19 mouse cellular contexts compared by ENCODE assay signal in the genomic region with DNA sequence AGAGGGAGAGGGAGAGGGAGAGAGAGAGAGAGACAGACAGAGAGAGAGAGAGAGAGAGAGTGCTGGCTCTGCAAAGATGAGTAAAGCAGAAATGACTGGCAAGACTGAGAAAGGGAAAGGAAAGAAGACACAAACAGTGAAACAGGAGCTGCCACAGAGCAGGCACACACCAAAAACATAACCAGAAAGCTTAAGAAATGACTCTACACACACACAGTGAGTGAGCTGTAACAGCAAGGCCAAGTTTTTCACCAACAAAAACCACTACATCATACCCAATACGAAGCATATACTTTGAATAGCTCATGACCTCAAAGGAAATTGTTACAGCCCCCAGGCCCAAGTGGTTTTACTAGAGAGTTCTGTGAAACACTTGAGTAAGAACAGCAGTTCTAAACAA.
"Had no signal": no experiment of that assay in that cellular context is flagged by ENCODE, and none has a peak within 500 bp of the region (broad histone marks: within the 10 kb centered on the region; RNA-seq: fewer than 3 reads in every experiment).

No protein-coding gene starts in this region.

- H3K4me1 ChIP-seq: kidney, embryonic 15.5 days; limb, embryonic 12.5 days; limb, embryonic 15.5 days; lung, embryonic 15.5 days; midbrain, embryonic 12.5 days; midbrain, embryonic 15.5 days; neural tube, embryonic 12.5 days; neural tube, embryonic 15.5 days had no signal

- H3K36me3 ChIP-seq: kidney, embryonic 15.5 days; limb, embryonic 12.5 days; limb, embryonic 15.5 days; lung, embryonic 15.5 days; midbrain, embryonic 12.5 days; midbrain, embryonic 15.5 days; neural tube, embryonic 12.5 days; neural tube, embryonic 15.5 days had no signal

- H3K9ac ChIP-seq: kidney, embryonic 15.5 days; limb, embryonic 12.5 days; limb, embryonic 15.5 days; liver, embryonic 14.5 days; liver, postnatal 0 days; lung, embryonic 15.5 days; midbrain, embryonic 12.5 days; midbrain, embryonic 15.5 days; neural tube, embryonic 12.5 days; neural tube, embryonic 15.5 days had no signal

- H3K4me2 ChIP-seq: kidney, embryonic 15.5 days; limb, embryonic 12.5 days; limb, embryonic 15.5 days; liver, embryonic 11.5 days; lung, embryonic 15.5 days; midbrain, embryonic 12.5 days; midbrain, embryonic 15.5 days; neural tube, embryonic 12.5 days; neural tube, embryonic 15.5 days had no signal

- H3K9me3 ChIP-seq: kidney, embryonic 15.5 days; limb, embryonic 12.5 days; limb, embryonic 15.5 days; lung, embryonic 15.5 days; midbrain, embryonic 12.5 days; midbrain, embryonic 15.5 days; neural tube, embryonic 12.5 days; neural tube, embryonic 15.5 days had no signal

- DNase-seq: kidney, adult 8-10 months; kidney, postnatal 10 days; left cerebral cortex, postnatal 4 days; liver, postnatal 0 days; lung, postnatal 14 days; lung, postnatal 4 days; right cerebral cortex, postnatal 25 days; spleen, adult 18-20 months; thymus, adult 18-20 months had no signal

- H3K27me3 ChIP-seq: kidney, embryonic 15.5 days; limb, embryonic 15.5 days; lung, embryonic 15.5 days; midbrain, embryonic 12.5 days; midbrain, embryonic 15.5 days; neural tube, embryonic 12.5 days; neural tube, embryonic 15.5 days had no signal

- H3K27ac ChIP-seq: kidney, embryonic 15.5 days; limb, embryonic 12.5 days; limb, embryonic 15.5 days; liver, embryonic 14.5 days; lung, embryonic 15.5 days; midbrain, embryonic 12.5 days; midbrain, embryonic 15.5 days; neural tube, embryonic 12.5 days; neural tube, embryonic 15.5 days had no signal

- H3K4me3 ChIP-seq: kidney, embryonic 15.5 days; limb, embryonic 12.5 days; limb, embryonic 15.5 days; lung, embryonic 15.5 days; midbrain, embryonic 12.5 days; midbrain, embryonic 15.5 days; neural tube, embryonic 12.5 days; neural tube, embryonic 15.5 days had no signal

- ATAC-seq: liver, postnatal 0 days; midbrain, embryonic 15.5 days had no signal
